Mouse (Mus musculus): ENCODE data around the gene Adgre5. TPM values are rescaled to one million over a fixed set of nuclear protein-coding genes. Genes with fewer than 3 reads are reported as not detected.

Gene Adgre5
- polyA plus RNA-seq (2012) = 49.5 and 69.7 TPM in 2 replicates

GRCm38 (mm10) chr8:83740976-83741741 lies at the start of gene Adgre5:
Gene Adgre5 (minus strand): TSS chr8:83741326.
- TF ChIP-seq GATA1 (IDR thresholded peaks at IDR 0.05; ENCODE audit: low read length) = no peak

- no peak for TF ChIP-seq GATA1 (IDR thresholded peaks at IDR 0.05; ENCODE audit: low read length)
Observed at GRCm38 (mm10) chr8:83789826-83790225, 48.7 kb upstream of the Adgre5 start.

- no peak for TF ChIP-seq GATA1 (IDR thresholded peaks at IDR 0.05; ENCODE audit: low read length)
Observed at GRCm38 (mm10) chr8:83785046-83785445, 43.9 kb upstream of the Adgre5 start.

GRCm38 (mm10) chr8:83782832-83783558 lies 41.9 kb upstream of the Adgre5 start:
- no peak for TF ChIP-seq GATA1 (IDR thresholded peaks at IDR 0.05; ENCODE audit: low read length)

- TF ChIP-seq GATA1 (IDR thresholded peaks at IDR 0.05; ENCODE audit: low read length) = no peak
Observed at GRCm38 (mm10) chr8:83779610-83780009, 38.5 kb upstream of the Adgre5 start.

GRCm38 (mm10) chr8:83778051-83778450 lies 36.9 kb upstream of the Adgre5 start:
- TF ChIP-seq GATA1 (IDR thresholded peaks at IDR 0.05; ENCODE audit: low read length) = no peak

- TF ChIP-seq GATA1 (IDR thresholded peaks at IDR 0.05; ENCODE audit: low read length) = no peak
Observed at GRCm38 (mm10) chr8:83776632-83777031, 35.5 kb upstream of the Adgre5 start.

- TF ChIP-seq GATA1 (IDR thresholded peaks at IDR 0.05; ENCODE audit: low read length) = no peak
Observed at GRCm38 (mm10) chr8:83774221-83774620, 33.1 kb upstream of the Adgre5 start.

GRCm38 (mm10) chr8:83773452-83773846 lies 32.3 kb upstream of the Adgre5 start:
- no peak for TF ChIP-seq GATA1 (IDR thresholded peaks at IDR 0.05; ENCODE audit: low read length)

GRCm38 (mm10) chr8:83772701-83773451 lies 31.8 kb upstream of the Adgre5 start:
- no peak for TF ChIP-seq GATA1 (IDR thresholded peaks at IDR 0.05; ENCODE audit: low read length)

GRCm38 (mm10) chr8:83771791-83772190 lies 30.7 kb upstream of the Adgre5 start:
- TF ChIP-seq GATA1 (IDR thresholded peaks at IDR 0.05; ENCODE audit: low read length) = no peak

GRCm38 (mm10) chr8:83770669-83771068 lies 29.5 kb upstream of the Adgre5 start:
- peak; percentile 96 for TF ChIP-seq GATA1 (IDR thresholded peaks at IDR 0.05; ENCODE audit: low read length)

GRCm38 (mm10) chr8:83769720-83770119 lies 28.6 kb upstream of the Adgre5 start:
- no peak for TF ChIP-seq GATA1 (IDR thresholded peaks at IDR 0.05; ENCODE audit: low read length)

- peak; percentile 79 for TF ChIP-seq GATA1 (IDR thresholded peaks at IDR 0.05; ENCODE audit: low read length)
Observed at GRCm38 (mm10) chr8:83768526-83768925, 27.4 kb upstream of the Adgre5 start.

- no peak for TF ChIP-seq GATA1 (IDR thresholded peaks at IDR 0.05; ENCODE audit: low read length)
Observed at GRCm38 (mm10) chr8:83767442-83767841, 26.3 kb upstream of the Adgre5 start.

GRCm38 (mm10) chr8:83765663-83766062 lies 24.5 kb upstream of the Adgre5 start:
- TF ChIP-seq GATA1 (IDR thresholded peaks at IDR 0.05; ENCODE audit: low read length) = no peak

Data from G1E-ER4 (cell line).